Mouse (Mus musculus): ENCODE results near the gene Evi2a. TPM values are rescaled to one million over a fixed set of nuclear protein-coding genes. Genes with fewer than 3 reads are reported as not detected.

Evi2a gene
- total RNA-seq, 2 experiments from 2014 or later = 3.7 TPM

Other genes with a start within 250 kb of the Evi2a start
- not detected for gene Gm9964, start 233.7 kb downstream of the Evi2a start, total RNA-seq (2021)
- 10 to 100 TPM; 13.9 to 18.6 TPM for gene Nf1, start 190.9 kb downstream of the Evi2a start, total RNA-seq (2021)
- not detected for gene Omg, start 26.5 kb downstream of the Evi2a start, total RNA-seq (2021)
- under 1 TPM; 0.27 to 0.55 TPM for gene Evi2b, start 6.8 kb downstream of the Evi2a start, total RNA-seq (2021)
- gene Evi2, start within 50 bp of the Evi2a start, total RNA-seq (2021) = not detected
- gene Rab11fip4, start 60.6 kb upstream of the Evi2a start, total RNA-seq (2021) = under 1 TPM; 0.27 to 0.52 TPM

Measured in gastrocnemius, adult 18-20 months (tissue).